Mouse (Mus musculus): ENCODE data around the gene Cars. TPM values are rescaled to one million over a fixed set of nuclear protein-coding genes. Genes with fewer than 3 reads are reported as not detected.

Gene Cars
- total and polyA plus RNA-seq, 3 experiments: 11.0 to 21.5 (median 20.2) TPM

- Histone ChIP-seq H3K27ac (no peak overlapping the region), H3K27me3 (ENCODE audit: control insufficient read depth, insufficient read depth, low read length) (no peaks in the 10 kb centered on the region), H3K79me2 (replicated peaks; ENCODE audit: control insufficient read depth, insufficient read depth, low read length) (no peaks in the 10 kb centered on the region), H3K9ac (ENCODE audit: low read depth, low read length) (no peak overlapping the region), H3K4me3 (no peak overlapping the region), H3K4me1 (ENCODE audit: control insufficient read depth, insufficient read depth, low read length) (peaks cover 1% of the 10 kb centered on the region; the same call in 1 of the 2 replicates), H3K36me3 (ENCODE audit: control insufficient read depth, insufficient read depth, low read length) (no peaks in the 10 kb centered on the region)
- 16% methylated on average over 1 of the region's 1 CpGs for WGBS
- no peak for DNase-seq
- TF ChIP-seq CTCF (IDR thresholded peaks at IDR 0.05) (no peak), POLR2A (IDR thresholded peaks at IDR 0.05; ENCODE audit: insufficient read depth, low read depth, low read length) (no peak), EP300 (IDR thresholded peaks at IDR 0.05; ENCODE audit: insufficient read depth, low read depth, low read length) (no peak)
- intact Hi-C loops (cut with DNase I): no loop called here
These were observed 29.6 kb upstream of the Cars start for GRCm38 (mm10) chr7:143629501-143629900.

- Histone ChIP-seq H3K27me3 (ENCODE audit: control insufficient read depth, insufficient read depth, low read length) (no peaks in the 10 kb centered on the region), H3K27ac (peak within 1 kb of the TSS; percentile 60), H3K36me3 (ENCODE audit: control insufficient read depth, insufficient read depth, low read length) (no peaks in the 10 kb centered on the region), H3K9ac (ENCODE audit: low read depth, low read length) (no peak within 1 kb of the TSS), H3K4me1 (ENCODE audit: control insufficient read depth, insufficient read depth, low read length) (peaks cover 1% of the 10 kb centered on the region; the same call in 1 of the 2 replicates), H3K79me2 (replicated peaks; ENCODE audit: control insufficient read depth, insufficient read depth, low read length) (no peaks in the 10 kb centered on the region), H3K4me3 (peak within 1 kb of the TSS; percentile 23; the same call in 1 of the 2 replicates)
- TF ChIP-seq EP300 (IDR thresholded peaks at IDR 0.05; ENCODE audit: insufficient read depth, low read depth, low read length): no peak
- no peak for TF ChIP-seq POLR2A (IDR thresholded peaks at IDR 0.05; ENCODE audit: insufficient read depth, low read depth, low read length)
- 93% methylated on average over 1 of the region's 1 CpGs for WGBS
- intact Hi-C loops (cut with DNase I): no loop called here
- no peak for DNase-seq
These were observed 28.6 kb upstream of the Cars start, which contains the start of gene Tnfrsf26 for GRCm38 (mm10) chr7:143628540-143628939. Gene Tnfrsf26, minus strand, starts transcription at chr7:143628722.

- H3K27ac ChIP-seq: peak overlapping the region; percentile 60
- no peaks in the 10 kb centered on the region for H3K27me3 ChIP-seq (ENCODE audit: control insufficient read depth, insufficient read depth, low read length)
- DNase-seq: peak; percentile 16 to 28
- intact Hi-C loops (cut with DNase I): no loop called here
- peak overlapping the region; percentile 23; the same call in 1 of the 2 replicates for H3K4me3 ChIP-seq
- 38% methylated on average over 10 of the region's 10 CpGs for WGBS
- no peaks in the 10 kb centered on the region for H3K79me2 ChIP-seq (replicated peaks; ENCODE audit: control insufficient read depth, insufficient read depth, low read length)
- H3K4me1 ChIP-seq (ENCODE audit: control insufficient read depth, insufficient read depth, low read length): peaks cover 1% of the 10 kb centered on the region; the same call in 1 of the 2 replicates
- no peak for TF ChIP-seq EP300 (IDR thresholded peaks at IDR 0.05; ENCODE audit: insufficient read depth, low read depth, low read length)
- H3K9ac ChIP-seq (ENCODE audit: low read depth, low read length): no peak overlapping the region
- no peaks in the 10 kb centered on the region for H3K36me3 ChIP-seq (ENCODE audit: control insufficient read depth, insufficient read depth, low read length)
These were observed 27.8 kb upstream of the Cars start for GRCm38 (mm10) chr7:143627555-143628286.

GRCm38 (mm10) chr7:143626178-143626577 lies 26.3 kb upstream of the Cars start:
- no peak overlapping the region for H3K27ac ChIP-seq
- DNase-seq: no peak
- no peak overlapping the region for H3K4me3 ChIP-seq
- intact Hi-C loops (cut with DNase I): no loop called here
- H3K9ac ChIP-seq (ENCODE audit: low read depth, low read length): no peak overlapping the region
- peaks cover 1% of the 10 kb centered on the region; the same call in 1 of the 2 replicates for H3K4me1 ChIP-seq (ENCODE audit: control insufficient read depth, insufficient read depth, low read length)
- 68% methylated on average over 2 of the region's 2 CpGs for WGBS
- no peak for TF ChIP-seq CTCF (IDR thresholded peaks at IDR 0.05)
- no peak for TF ChIP-seq POLR2A (IDR thresholded peaks at IDR 0.05; ENCODE audit: insufficient read depth, low read depth, low read length)
- no peak for TF ChIP-seq EP300 (IDR thresholded peaks at IDR 0.05; ENCODE audit: insufficient read depth, low read depth, low read length)
- H3K36me3 ChIP-seq (ENCODE audit: control insufficient read depth, insufficient read depth, low read length): no peaks in the 10 kb centered on the region
- H3K79me2 ChIP-seq (replicated peaks; ENCODE audit: control insufficient read depth, insufficient read depth, low read length): no peaks in the 10 kb centered on the region
- no peaks in the 10 kb centered on the region for H3K27me3 ChIP-seq (ENCODE audit: control insufficient read depth, insufficient read depth, low read length)

GRCm38 (mm10) chr7:143625151-143625550 lies 25.3 kb upstream of the Cars start:
- WGBS: 46% methylated on average over 5 of the region's 5 CpGs
- H3K27ac ChIP-seq: no peak overlapping the region
- H3K79me2 ChIP-seq (replicated peaks; ENCODE audit: control insufficient read depth, insufficient read depth, low read length): no peaks in the 10 kb centered on the region
- H3K27me3 ChIP-seq (ENCODE audit: control insufficient read depth, insufficient read depth, low read length): no peaks in the 10 kb centered on the region
- no peak for TF ChIP-seq EP300 (IDR thresholded peaks at IDR 0.05; ENCODE audit: insufficient read depth, low read depth, low read length)
- no peak for TF ChIP-seq CTCF (IDR thresholded peaks at IDR 0.05)
- TF ChIP-seq POLR2A (IDR thresholded peaks at IDR 0.05; ENCODE audit: insufficient read depth, low read depth, low read length): no peak
- no peak overlapping the region for H3K4me3 ChIP-seq
- no peaks in the 10 kb centered on the region for H3K36me3 ChIP-seq (ENCODE audit: control insufficient read depth, insufficient read depth, low read length)
- no peak for DNase-seq
- peaks cover 1% of the 10 kb centered on the region; the same call in 1 of the 2 replicates for H3K4me1 ChIP-seq (ENCODE audit: control insufficient read depth, insufficient read depth, low read length)
- intact Hi-C loops (cut with DNase I): no loop called here
- H3K9ac ChIP-seq (ENCODE audit: low read depth, low read length): no peak overlapping the region

- H3K36me3 ChIP-seq (ENCODE audit: control insufficient read depth, insufficient read depth, low read length): no peaks in the 10 kb centered on the region
- intact Hi-C loops (cut with DNase I): no loop called here
- TF ChIP-seq EP300 (IDR thresholded peaks at IDR 0.05; ENCODE audit: insufficient read depth, low read depth, low read length) (no peak), CTCF (IDR thresholded peaks at IDR 0.05) (no peak), POLR2A (IDR thresholded peaks at IDR 0.05; ENCODE audit: insufficient read depth, low read depth, low read length) (no peak)
- no peak overlapping the region for H3K9ac ChIP-seq (ENCODE audit: low read depth, low read length)
- no peaks in the 10 kb centered on the region for H3K27me3 ChIP-seq (ENCODE audit: control insufficient read depth, insufficient read depth, low read length)
- H3K79me2 ChIP-seq (replicated peaks; ENCODE audit: control insufficient read depth, insufficient read depth, low read length): no peaks in the 10 kb centered on the region
- peaks cover 1% of the 10 kb centered on the region; the same call in 1 of the 2 replicates for H3K4me1 ChIP-seq (ENCODE audit: control insufficient read depth, insufficient read depth, low read length)
- DNase-seq: no peak
- no peak overlapping the region for H3K27ac ChIP-seq
- 43% methylated on average over 3 of the region's 3 CpGs for WGBS
- H3K4me3 ChIP-seq: no peak overlapping the region
These were observed 24.7 kb upstream of the Cars start for GRCm38 (mm10) chr7:143624561-143624960.
